Mouse (Mus musculus) cerebellum, adult (tissue): ENCODE results near the gene Cbr4.

Experiments used
- ATAC-seq: cut with Nextera tagmentation; 2 replicates; pipeline ENCODE4 v1.9.2; 2017; ENCODE audit warnings: mild to moderate bottlenecking, moderate library complexity, mixed read lengths; ENCODE audit not compliant: insufficient number of reproducible peaks, low FRiP score, low TSS enrichment

Cbr4 gene

DNA sequence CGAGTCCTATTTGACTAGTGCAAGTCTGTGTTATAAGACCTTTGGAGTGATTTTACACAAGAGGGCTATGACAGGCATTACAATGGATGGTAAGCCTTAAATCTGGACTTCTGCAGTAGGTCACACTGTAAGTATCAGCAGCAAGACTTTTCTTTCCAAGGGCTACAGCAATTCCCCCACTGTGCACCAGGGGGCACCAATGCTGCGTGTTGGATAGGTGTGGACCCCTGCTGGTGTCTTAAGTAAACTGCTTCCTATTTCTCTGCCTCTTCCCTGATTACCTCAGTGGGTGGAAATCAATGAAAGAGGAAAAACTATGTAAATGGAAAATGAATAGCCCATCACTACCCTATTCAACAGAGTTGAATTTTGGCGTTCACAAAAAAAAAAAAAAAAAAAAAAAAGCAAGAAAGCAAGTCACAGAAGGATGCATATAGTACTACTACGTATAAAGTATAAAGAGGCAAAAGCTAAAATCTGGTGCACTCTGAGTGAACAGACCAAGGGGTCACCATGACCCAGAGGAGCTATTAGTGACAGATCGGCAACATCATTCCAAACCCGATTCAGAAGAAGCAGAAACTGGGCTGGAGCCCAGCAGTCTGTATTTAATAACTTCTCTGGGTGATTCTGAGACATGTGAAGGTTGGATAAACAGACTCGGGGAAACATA lies 52.4 kb downstream of the Cbr4 start:
- ATAC-seq = 0 out of 2 replicates have a peak, but pooled peaks have one; percentile 42

DNA sequence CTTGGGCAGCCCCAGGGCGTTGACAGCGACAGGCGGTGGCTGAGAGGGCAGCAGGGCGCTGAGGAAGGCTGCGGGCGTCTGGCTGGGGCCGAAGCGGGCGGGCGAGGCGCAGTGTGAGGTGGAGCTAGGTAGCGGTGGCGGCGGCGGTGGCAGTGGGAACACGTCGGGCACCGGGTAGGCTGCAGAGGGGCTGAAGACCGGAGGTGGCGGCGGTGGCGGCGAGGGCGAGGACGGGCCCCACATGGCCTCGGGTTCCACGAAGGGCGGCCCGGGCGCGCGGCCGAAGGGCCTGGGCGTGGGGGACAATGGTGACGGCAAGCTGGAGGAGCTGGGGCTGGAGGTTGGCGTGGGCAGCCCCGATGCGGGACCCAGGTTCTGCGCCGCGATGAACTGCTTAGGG lies 62.1 kb downstream of the Cbr4 start:
- no peak for ATAC-seq

- ATAC-seq = no peak
Observed at GRCm38 (mm10) chr8:61550006-61550748, 62.6 kb downstream of the Cbr4 start.

DNA sequence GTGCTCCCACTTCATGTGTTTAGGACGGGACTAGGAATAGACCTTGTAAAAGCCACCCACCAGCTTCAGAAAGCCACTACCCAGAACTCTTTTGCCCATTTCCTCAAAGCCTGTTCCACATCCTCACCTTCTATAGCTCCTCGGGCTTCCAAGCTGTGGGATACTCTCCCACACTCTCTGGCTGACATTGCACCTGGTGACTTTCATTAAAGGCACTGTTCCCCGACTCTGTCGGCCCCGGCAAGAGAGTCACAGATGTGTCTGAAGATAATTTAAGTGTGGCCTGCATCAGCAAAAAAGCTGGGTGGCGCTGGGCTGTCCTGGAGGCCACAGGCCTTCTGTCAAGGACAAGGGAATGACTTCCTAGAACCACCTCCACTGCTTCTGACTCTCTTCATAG lies 64.7 kb downstream of the Cbr4 start:
- no peak for ATAC-seq

DNA sequence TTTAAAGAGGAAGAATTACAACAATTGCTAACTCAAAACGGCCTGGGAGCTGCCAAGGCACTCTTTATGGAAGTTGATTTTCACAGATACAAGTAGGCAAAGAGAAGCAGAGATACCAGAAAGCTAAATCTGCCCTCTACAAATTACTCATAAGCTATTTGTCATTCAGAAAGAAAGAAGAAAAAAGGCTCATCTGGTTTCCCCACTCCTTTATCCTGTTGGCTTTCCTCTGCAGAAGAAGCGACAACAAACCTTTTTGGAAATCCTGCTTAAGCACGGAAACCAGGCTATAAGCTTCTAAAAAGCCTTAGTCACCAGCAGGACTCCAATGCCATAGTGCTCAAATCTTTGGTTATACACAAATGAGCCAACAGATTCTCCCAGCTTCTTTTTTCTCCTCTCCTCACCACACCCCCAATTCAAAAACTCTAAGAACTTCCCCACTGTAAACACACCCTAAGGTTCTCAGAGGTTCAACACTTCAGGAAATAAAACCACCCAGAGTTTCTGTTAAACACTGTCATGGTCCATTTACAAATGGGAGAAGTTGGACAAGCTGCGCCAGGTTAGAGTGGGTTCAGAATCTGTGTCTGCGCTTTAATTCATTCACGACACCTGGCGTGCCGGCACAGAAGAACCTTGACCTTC lies 65.3 kb downstream of the Cbr4 start:
- ATAC-seq = no peak

- no peak for ATAC-seq
Observed at GRCm38 (mm10) chr8:61555343-61555742, 67.8 kb downstream of the Cbr4 start.

DNA sequence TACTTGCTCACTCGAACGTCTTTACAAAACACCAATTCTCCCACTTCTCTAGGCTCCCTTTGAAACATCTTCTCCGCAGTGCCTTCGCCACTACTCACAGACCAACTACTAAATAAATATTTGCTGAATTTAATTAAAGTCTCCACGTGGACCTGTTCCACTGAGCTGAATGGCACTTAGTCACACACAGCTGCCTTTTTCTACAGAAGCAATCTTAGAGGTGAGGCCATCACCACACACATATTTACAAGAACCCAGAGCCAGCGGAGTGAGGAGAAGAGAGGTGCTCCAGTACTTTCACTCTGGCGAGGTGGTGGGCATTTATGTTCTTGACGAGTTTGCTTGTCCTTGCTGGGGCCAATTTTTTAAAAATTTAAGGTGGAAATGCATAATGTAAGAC lies 68.7 kb downstream of the Cbr4 start:
- ATAC-seq = no peak
